Mouse (Mus musculus) ovary, adult 10 weeks (tissue): ENCODE measurements around the gene Smim15. TPM values are rescaled to one million over a fixed set of nuclear protein-coding genes. Genes with fewer than 3 reads are reported as not detected.

Source experiments
- polyA plus RNA-seq: library from polyadenylated mRNA; stranded (reverse); fragments of 350-450 nt; fragmentation: Illumina TruSeq; extraction: RNeasy Lipid Tissue Mini Kit (QIAGEN cat#74804); gene quantifications from one replicate; pipeline ENCODE4 v1.2.3, GENCODE M21; 2014

Gene Smim15
- 205 TPM for polyA plus RNA-seq

GRCm38 (mm10) chr13:108044222-108044941 lies at the start of gene Smim15:
TSS of gene Smim15 (plus strand) at chr13:108044446.

Other genes with a start within 250 kb of the Smim15 start
- 99.8 TPM for gene Ndufaf2, start 114.2 kb downstream of the Smim15 start, polyA plus RNA-seq
- 6.6 TPM for gene Ercc8, start 114.3 kb downstream of the Smim15 start, polyA plus RNA-seq
- 10.3 TPM for gene Elovl7, start 170.0 kb downstream of the Smim15 start, polyA plus RNA-seq